Mouse (Mus musculus) lung, postnatal 0 days (tissue): ENCODE results near the gene Sgsm3. TPM values are rescaled to one million over a fixed set of nuclear protein-coding genes. Genes with fewer than 3 reads are reported as not detected.

Experiments
- ATAC-seq: fragments of 200-750 bp; cut with Nextera tagmentation; 2 replicates; pipeline ENCODE4 v1.8.0; 2017; ENCODE audit warnings: moderate library complexity
- DNase-seq: peaks from one replicate; pipeline ENCODE4 v3.0.0-alpha.2; 2016; ENCODE audit warnings: low spot score
- H3K27ac ChIP-seq: fragments of 300-500 bp; sonication (generic); 2 replicates; pipeline ENCODE4 v1.5.1; 2014; ENCODE audit warnings: antibody characterized with exemption, mild to moderate bottlenecking, low read length, mixed read lengths
- H3K27me3 ChIP-seq: fragments of 300-500 bp; sonication (generic); replicated peaks from 2 replicates; pipeline ENCODE4 v1.6.1; 2014; ENCODE audit warnings: low read length, mixed read lengths; ENCODE audit not compliant: insufficient read depth
- H3K36me3 ChIP-seq: fragments of 300-500 bp; sonication (generic); 2 replicates; pipeline ENCODE4 v1.6.1; 2014; ENCODE audit warnings: low read length, mixed read lengths; ENCODE audit not compliant: insufficient read depth
- H3K4me1 ChIP-seq: fragments of 300-500 bp; sonication (generic); 2 replicates; pipeline ENCODE4 v1.6.1; 2014; ENCODE audit warnings: antibody characterized with exemption, low read depth, low read length, mixed read lengths; ENCODE audit not compliant: insufficient read depth
- H3K4me2 ChIP-seq: fragments of 300-500 bp; sonication (generic); replicated peaks from 2 replicates; pipeline ENCODE4 v1.6.1; 2014; ENCODE audit warnings: low read depth, mild to moderate bottlenecking, low read length, moderate library complexity, mixed read lengths
- H3K4me3 ChIP-seq: fragments of 300-500 bp; sonication (generic); 2 replicates; pipeline ENCODE4 v1.5.1; 2014; ENCODE audit warnings: low read depth, low read length
- H3K9ac ChIP-seq: fragments of 300-500 bp; sonication (generic); replicated peaks from 2 replicates; pipeline ENCODE4 v1.6.1; 2014; ENCODE audit warnings: low read depth, mild to moderate bottlenecking
- H3K9me3 ChIP-seq: fragments of 300-500 bp; sonication (generic); 2 replicates; pipeline ENCODE4 v1.6.1; 2016; ENCODE audit warnings: low read length, mixed read lengths
- CTCF ChIP-seq: IDR thresholded peaks from 2 replicates; pipeline ENCODE4 v1.5.1; 2016; ENCODE audit warnings: antibody characterized with exemption, mild to moderate bottlenecking
- EP300 ChIP-seq: IDR thresholded peaks from 2 replicates; pipeline ENCODE4 v1.6.1; 2016; ENCODE audit warnings: antibody characterized with exemption, mild to moderate bottlenecking, control low read depth
- WGBS: fragments of 180-500 bp; shearing (Covaris S2); extraction: QIAGEN DNeasy Blood & Tissue Kit; methylation state at CpG from one replicate; pipeline ENCODE4 v1.1.7; 2014; 5-methylcytosine and 5-hydroxymethylcytosine counted together
- polyA plus RNA-seq: library from polyadenylated mRNA; unstranded; fragments of >200 nt; fragmentation: Nextera tagmentation; extraction: Ambion mirVana; gene quantifications from 2 replicates; pipeline ENCODE4 v1.2.1, GENCODE M21; 2015

Gene Sgsm3
- polyA plus RNA-seq, 1 experiment from 2014 or later: 38.5 TPM

DNA sequence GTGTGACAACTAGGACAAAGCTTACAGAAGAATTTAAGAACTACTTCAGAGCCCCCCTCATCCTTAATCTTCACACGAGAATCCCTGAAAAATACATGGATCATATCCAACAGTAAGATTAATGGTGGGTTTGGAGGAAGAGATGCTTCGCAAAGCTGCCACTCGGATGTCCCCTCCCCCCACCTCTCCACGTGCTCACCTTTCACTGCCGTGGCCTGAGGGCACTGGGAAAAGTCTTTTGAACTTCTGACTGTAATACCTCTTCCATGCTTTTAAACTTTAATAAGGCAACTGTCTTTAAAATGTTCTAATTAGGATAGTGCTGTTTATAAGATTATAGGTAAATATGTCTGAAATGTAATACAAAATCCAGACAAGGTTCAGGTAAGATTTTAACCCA is 3.3 kb upstream of the Sgsm3 start:
- Histone ChIP-seq H3K27me3 (no peaks in the 10 kb centered on the region), H3K9ac (no peak overlapping the region), H3K4me2 (no peak overlapping the region), H3K36me3 (no peaks in the 10 kb centered on the region), H3K4me1 (peaks cover 2% of the 10 kb centered on the region; the same call in 1 of the 2 replicates), H3K9me3 (no peaks in the 10 kb centered on the region), H3K27ac (no peak overlapping the region), H3K4me3 (no peak overlapping the region)
- TF ChIP-seq CTCF (no peak), EP300 (no peak)
- ATAC-seq (no peak), DNase-seq (no peak)
- 20% methylated on average over 5 of the region's 5 CpGs for WGBS

DNA sequence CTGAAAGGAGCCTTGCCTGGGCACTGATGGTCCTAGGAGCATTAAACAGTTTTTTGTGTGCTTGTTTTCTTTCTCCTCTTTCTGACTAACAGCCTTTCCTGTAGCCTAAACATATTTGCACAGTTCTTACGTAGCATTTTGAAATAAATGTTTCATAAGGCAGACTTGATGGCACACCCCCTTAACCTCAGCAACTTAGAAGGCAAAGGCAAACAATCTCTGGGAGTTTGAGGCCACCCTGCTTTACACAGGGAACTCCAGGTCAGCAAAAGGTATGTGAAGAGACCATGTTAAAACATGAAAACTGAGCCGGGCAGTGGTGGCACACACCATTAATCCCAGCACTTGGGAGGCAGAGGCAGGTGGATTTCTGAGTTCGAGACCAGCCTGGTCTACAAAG is 1.9 kb upstream of the Sgsm3 start:
- peak overlapping the region; percentile 74 for H3K27ac ChIP-seq
- ATAC-seq (peak; percentile 61), DNase-seq (peak; percentile 85)
- H3K9me3 ChIP-seq: no peaks in the 10 kb centered on the region
- 64% methylated on average over 3 of the region's 3 CpGs for WGBS
- no peak overlapping the region for H3K4me2 ChIP-seq
- no peaks in the 10 kb centered on the region for H3K36me3 ChIP-seq
- TF ChIP-seq EP300 (peak; percentile 47; the same call in 1 of the 2 replicates), CTCF (no peak)
- no peak overlapping the region for H3K4me3 ChIP-seq
- no peak overlapping the region for H3K9ac ChIP-seq
- H3K4me1 ChIP-seq: peaks cover 5% of the 10 kb centered on the region; the same call in 1 of the 2 replicates
- H3K27me3 ChIP-seq: no peaks in the 10 kb centered on the region

DNA sequence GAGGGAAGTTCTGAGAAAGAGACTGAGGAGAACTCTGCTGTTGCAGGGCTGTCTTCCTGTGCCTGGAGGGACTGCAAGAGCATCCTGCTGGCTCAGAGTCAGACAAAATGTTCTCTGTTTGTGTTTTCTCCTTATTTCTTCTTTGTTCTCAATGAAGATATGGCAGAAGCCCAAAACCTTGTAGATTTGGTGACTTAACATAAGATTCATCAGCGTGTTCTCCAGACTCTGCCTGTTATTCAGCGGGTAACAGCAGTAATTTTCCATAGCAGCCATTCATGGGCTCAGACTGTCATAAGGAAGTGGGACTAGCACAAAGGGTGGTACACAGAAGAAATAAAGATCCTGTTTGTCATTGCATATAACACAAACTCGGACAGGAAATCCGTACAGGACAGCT is 2.0 kb downstream of the Sgsm3 start:
- H3K4me3 ChIP-seq: no peak overlapping the region
- WGBS: 40% methylated on average over 4 of the region's 4 CpGs
- H3K4me2 ChIP-seq: no peak overlapping the region
- peak overlapping the region; percentile 55 for H3K27ac ChIP-seq
- no peaks in the 10 kb centered on the region for H3K9me3 ChIP-seq
- DNase-seq (peak; percentile 69), ATAC-seq (peak; percentile 35)
- H3K9ac ChIP-seq: no peak overlapping the region
- TF ChIP-seq EP300: no peak
- TF ChIP-seq CTCF: no peak
- peaks cover 5% of the 10 kb centered on the region; the same call in 1 of the 2 replicates for H3K4me1 ChIP-seq
- H3K36me3 ChIP-seq: no peaks in the 10 kb centered on the region
- H3K27me3 ChIP-seq: no peaks in the 10 kb centered on the region

DNA sequence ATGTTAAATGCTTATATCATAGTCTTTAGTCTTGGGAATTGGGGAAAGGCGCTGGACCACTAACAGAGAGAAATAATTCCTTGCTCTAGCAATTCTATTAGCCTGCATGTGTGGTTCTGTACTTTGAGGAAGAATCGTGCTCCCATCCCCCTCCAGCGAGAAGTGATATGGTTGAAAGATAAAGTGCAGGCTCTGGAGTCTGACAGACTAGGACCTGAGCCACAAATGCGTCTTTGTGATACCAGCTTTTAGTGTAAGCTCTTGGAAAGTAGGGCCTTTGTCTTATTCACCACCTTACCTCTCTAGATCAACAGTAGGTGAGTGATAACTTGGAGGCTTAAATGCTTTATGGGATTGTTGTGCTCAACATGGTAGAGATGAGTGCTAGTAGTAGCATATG is 3.6 kb downstream of the Sgsm3 start:
- no peak for TF ChIP-seq EP300
- no peak for TF ChIP-seq CTCF

DNA sequence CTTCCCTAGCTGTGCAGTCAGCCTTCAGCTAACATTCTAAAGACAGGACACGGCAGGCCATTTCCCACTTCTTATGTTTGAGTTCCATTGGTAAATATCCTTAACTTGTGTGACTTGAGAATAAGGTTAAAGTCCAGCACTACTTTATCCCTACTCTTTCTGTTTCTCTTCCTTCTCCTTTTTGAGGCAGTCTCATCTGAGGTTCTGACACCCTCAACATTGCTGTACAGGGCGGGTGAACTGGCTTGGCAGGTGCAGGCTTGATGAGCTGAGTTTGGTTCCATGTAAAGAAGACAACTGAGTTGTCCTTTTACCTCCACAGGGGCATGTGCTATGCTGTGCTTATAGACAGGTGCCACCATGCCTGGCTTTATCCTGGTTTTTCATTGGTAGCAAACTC is 5.7 kb downstream of the Sgsm3 start:
- no peak for ATAC-seq
- no peak for TF ChIP-seq EP300
- TF ChIP-seq CTCF: no peak
- Histone ChIP-seq H3K27me3 (no peaks in the 10 kb centered on the region), H3K36me3 (no peaks in the 10 kb centered on the region), H3K4me3 (no peak overlapping the region), H3K4me1 (peaks cover 5% of the 10 kb centered on the region; the same call in 1 of the 2 replicates), H3K27ac (no peak overlapping the region), H3K4me2 (no peak overlapping the region), H3K9me3 (no peaks in the 10 kb centered on the region), H3K9ac (no peak overlapping the region)
- DNase-seq: no peak
- WGBS: 68% methylated on average over 2 of the region's 2 CpGs

More for the DNA sequence above, 3.6 kb downstream of the Sgsm3 start:
- no peak overlapping the region for H3K4me3 ChIP-seq
- H3K9ac ChIP-seq: no peak overlapping the region
- no peaks in the 10 kb centered on the region for H3K9me3 ChIP-seq
- no peak overlapping the region for H3K27ac ChIP-seq
- no peak for ATAC-seq
- H3K36me3 ChIP-seq: no peaks in the 10 kb centered on the region
- DNase-seq: no peak
- no peaks in the 10 kb centered on the region for H3K27me3 ChIP-seq
- H3K4me2 ChIP-seq: no peak overlapping the region
- WGBS: 87% methylated on average over 4 of the region's 4 CpGs
- H3K4me1 ChIP-seq: peaks cover 5% of the 10 kb centered on the region; the same call in 1 of the 2 replicates

- H3K27me3 ChIP-seq: no peaks in the 10 kb centered on the region
- no peak overlapping the region for H3K4me2 ChIP-seq
- no peaks in the 10 kb centered on the region for H3K36me3 ChIP-seq
- WGBS: 33% methylated on average over 1 of the region's 1 CpGs
- 0 out of 2 replicates have a peak overlapping the region, but pooled peaks have one; percentile 1 for H3K27ac ChIP-seq
- H3K4me3 ChIP-seq: no peak overlapping the region
- TF ChIP-seq EP300: no peak
- no peak for TF ChIP-seq CTCF
- ATAC-seq (no peak), DNase-seq (no peak)
- H3K9me3 ChIP-seq: no peaks in the 10 kb centered on the region
- H3K4me1 ChIP-seq: no peaks in the 10 kb centered on the region
- no peak overlapping the region for H3K9ac ChIP-seq
Measured at GRCm38 (mm10) chr15:80988331-80988730, 10.8 kb downstream of the Sgsm3 start.

- 28% methylated on average over 3 of the region's 3 CpGs for WGBS
- no peaks in the 10 kb centered on the region for H3K27me3 ChIP-seq
- ATAC-seq: peak; percentile 97
- peak; percentile 97 for TF ChIP-seq EP300
- TF ChIP-seq CTCF: no peak
- H3K27ac ChIP-seq: peak overlapping the region; percentile 78
- no peaks in the 10 kb centered on the region for H3K4me1 ChIP-seq
- H3K4me3 ChIP-seq: no peak overlapping the region
- no peak overlapping the region for H3K4me2 ChIP-seq
- DNase-seq: peak; percentile 90
- H3K9ac ChIP-seq: no peak overlapping the region
- no peaks in the 10 kb centered on the region for H3K36me3 ChIP-seq
- H3K9me3 ChIP-seq: no peaks in the 10 kb centered on the region
Measured at GRCm38 (mm10) chr15:80989712-80990111, 12.1 kb downstream of the Sgsm3 start.
